Mouse (Mus musculus) hindbrain, embryonic 16.5 days (tissue): ENCODE data around the gene Vdr. TPM values are rescaled to one million over a fixed set of nuclear protein-coding genes. Genes with fewer than 3 reads are reported as not detected.
"Not testable (repeated sequence)": the region's sequence is repeated elsewhere in the genome, so short reads cannot be mapped to it uniquely, and the experiment has no call there.

ENCODE experiments used
- ATAC-seq: fragments of 200-750 bp; cut with Nextera tagmentation; 2 replicates; pipeline ENCODE4 v1.8.0; 2017; ENCODE audit warnings: moderate TSS enrichment, moderate library complexity
- H3K27ac ChIP-seq: fragments of 300-500 bp; sonication (generic); 2 replicates; pipeline ENCODE4 v1.5.1; 2014; ENCODE audit warnings: low read depth, mild to moderate bottlenecking, control low read depth, low read length, moderate library complexity
- H3K27me3 ChIP-seq: fragments of 300-500 bp; sonication (generic); replicated peaks from 2 replicates; pipeline ENCODE4 v1.6.1; 2014; ENCODE audit warnings: low read length; ENCODE audit not compliant: control insufficient read depth, insufficient read depth
- H3K36me3 ChIP-seq: fragments of 300-500 bp; sonication (generic); 2 replicates; pipeline ENCODE4 v1.6.1; 2014; ENCODE audit warnings: mild to moderate bottlenecking, low read length, moderate library complexity, mixed read lengths; ENCODE audit not compliant: control insufficient read depth, insufficient read depth
- H3K4me1 ChIP-seq: fragments of 300-500 bp; sonication (generic); 2 replicates; pipeline ENCODE4 v1.6.1; 2014; ENCODE audit warnings: low read depth, low read length; ENCODE audit not compliant: control insufficient read depth, insufficient read depth
- H3K4me2 ChIP-seq: fragments of 300-500 bp; sonication (generic); 2 replicates; pipeline ENCODE4 v1.6.1; 2014; ENCODE audit warnings: mild to moderate bottlenecking, low read length, control low read depth, moderate library complexity
- H3K4me3 ChIP-seq: fragments of 300-500 bp; sonication (generic); 2 replicates; pipeline ENCODE4 v1.5.1; 2014; ENCODE audit warnings: mild to moderate bottlenecking, low read length, control low read depth, moderate library complexity
- H3K9ac ChIP-seq: fragments of 300-500 bp; sonication (generic); 2 replicates; pipeline ENCODE4 v1.6.1; 2014; ENCODE audit warnings: low read depth, mild to moderate bottlenecking, control low read depth, low read length, moderate library complexity
- H3K9me3 ChIP-seq: fragments of 300-500 bp; sonication (generic); 2 replicates; pipeline ENCODE4 v1.6.1; 2014; ENCODE audit warnings: mild to moderate bottlenecking, low read length, moderate library complexity; ENCODE audit not compliant: control insufficient read depth
- WGBS: fragments of 180-500 bp; shearing (Covaris S2); extraction: QIAGEN DNeasy Blood & Tissue Kit; methylation state at CpG from one replicate; pipeline ENCODE4 v1.1.7; 2014; 5-methylcytosine and 5-hydroxymethylcytosine counted together
- polyA plus RNA-seq: library from polyadenylated mRNA; unstranded; fragments of >200 nt; fragmentation: Nextera tagmentation; extraction: Ambion mirVana; gene quantifications from 2 replicates; pipeline ENCODE4 v1.2.1, GENCODE M21; 2015

The Vdr gene
- polyA plus RNA-seq, 1 experiment from 2014 or later, result 0.26 TPM

- no peak overlapping the region for H3K4me2 ChIP-seq
- no peak overlapping the region for H3K4me3 ChIP-seq
- H3K36me3 ChIP-seq, result no peaks in the 10 kb centered on the region
- no peaks in the 10 kb centered on the region for H3K4me1 ChIP-seq
- WGBS, result 75% methylated on average over 9 of the region's 9 CpGs
- no peak for ATAC-seq
- no peak overlapping the region for H3K27ac ChIP-seq
- no peaks in the 10 kb centered on the region for H3K27me3 ChIP-seq
- H3K9me3 ChIP-seq, result no peaks in the 10 kb centered on the region
- no peak overlapping the region for H3K9ac ChIP-seq
Observed at GRCm38 (mm10) chr15:97880441-97880840, 30.0 kb downstream of the Vdr start.

GRCm38 (mm10) chr15:97878696-97879328, 31.6 kb downstream of the Vdr start:
- Histone ChIP-seq H3K9ac (no peak overlapping the region), H3K4me2 (no peak overlapping the region), H3K4me3 (no peak overlapping the region), H3K27ac (no peak overlapping the region), H3K9me3 (no peaks in the 10 kb centered on the region), H3K4me1 (no peaks in the 10 kb centered on the region), H3K36me3 (no peaks in the 10 kb centered on the region), H3K27me3 (no peaks in the 10 kb centered on the region)
- no peak for ATAC-seq
- WGBS, result 78% methylated on average over 7 of the region's 7 CpGs

GRCm38 (mm10) chr15:97875784-97876183, 34.6 kb downstream of the Vdr start:
- Histone ChIP-seq H3K9ac (no peak overlapping the region), H3K27me3 (no peaks in the 10 kb centered on the region), H3K9me3 (no peaks in the 10 kb centered on the region), H3K4me1 (no peaks in the 10 kb centered on the region), H3K4me3 (no peak overlapping the region), H3K36me3 (no peaks in the 10 kb centered on the region), H3K27ac (no peak overlapping the region), H3K4me2 (no peak overlapping the region)
- 95% methylated on average over 8 of the region's 8 CpGs for WGBS
- ATAC-seq, result no peak

- no peak for ATAC-seq
Observed at GRCm38 (mm10) chr15:97873717-97874116, 36.7 kb downstream of the Vdr start.

GRCm38 (mm10) chr15:97872161-97872560, 38.3 kb downstream of the Vdr start:
- 90% methylated on average over 8 of the region's 8 CpGs for WGBS
- no peaks in the 10 kb centered on the region for H3K4me1 ChIP-seq

More at GRCm38 (mm10) chr15:97873717-97874116, 36.7 kb downstream of the Vdr start:
- 85% methylated on average over 9 of the region's 9 CpGs for WGBS
- no peak overlapping the region for H3K4me3 ChIP-seq
- H3K9me3 ChIP-seq, result no peaks in the 10 kb centered on the region
- no peaks in the 10 kb centered on the region for H3K27me3 ChIP-seq
- no peak overlapping the region for H3K9ac ChIP-seq
- no peaks in the 10 kb centered on the region for H3K36me3 ChIP-seq
- H3K27ac ChIP-seq, result no peak overlapping the region
- H3K4me1 ChIP-seq, result no peaks in the 10 kb centered on the region
- no peak overlapping the region for H3K4me2 ChIP-seq

GRCm38 (mm10) chr15:97871055-97872030, 39.1 kb downstream of the Vdr start:
- no peak overlapping the region for H3K4me2 ChIP-seq
- ATAC-seq, result no peak
- H3K4me1 ChIP-seq, result no peaks in the 10 kb centered on the region
- H3K27ac ChIP-seq, result no peak overlapping the region
- WGBS, result 82% methylated on average over 19 of the region's 19 CpGs
- H3K27me3 ChIP-seq, result no peaks in the 10 kb centered on the region
- H3K36me3 ChIP-seq, result no peaks in the 10 kb centered on the region
- H3K9ac ChIP-seq, result no peak overlapping the region
- no peak overlapping the region for H3K4me3 ChIP-seq
- no peaks in the 10 kb centered on the region for H3K9me3 ChIP-seq

More at GRCm38 (mm10) chr15:97872161-97872560, 38.3 kb downstream of the Vdr start:
- H3K4me2 ChIP-seq, result no peak overlapping the region
- no peak overlapping the region for H3K9ac ChIP-seq
- no peak for ATAC-seq
- no peaks in the 10 kb centered on the region for H3K36me3 ChIP-seq
- H3K27ac ChIP-seq, result no peak overlapping the region
- no peak overlapping the region for H3K4me3 ChIP-seq
- no peaks in the 10 kb centered on the region for H3K27me3 ChIP-seq
- no peaks in the 10 kb centered on the region for H3K9me3 ChIP-seq

- H3K27ac ChIP-seq, H3K4me3 ChIP-seq, H3K4me1 ChIP-seq, H3K9ac ChIP-seq, H3K9me3 ChIP-seq, H3K4me2 ChIP-seq, H3K27me3 ChIP-seq, H3K36me3 ChIP-seq, ATAC-seq: not testable (repeated sequence)
- 87% methylated on average over 4 of the region's 4 CpGs for WGBS
Observed at GRCm38 (mm10) chr15:97870116-97870515, 40.3 kb downstream of the Vdr start.

GRCm38 (mm10) chr15:97868985-97869384, 41.4 kb downstream of the Vdr start:
- H3K36me3 ChIP-seq, result no peaks in the 10 kb centered on the region
- H3K9me3 ChIP-seq, result peaks cover 3% of the 10 kb centered on the region; the same call in 1 of the 2 replicates
- H3K4me2 ChIP-seq, result no peak overlapping the region
- no peaks in the 10 kb centered on the region for H3K4me1 ChIP-seq
- no peak overlapping the region for H3K9ac ChIP-seq
- no peak for ATAC-seq
- WGBS, result 90% methylated on average over 6 of the region's 6 CpGs
- H3K27me3 ChIP-seq, result no peaks in the 10 kb centered on the region
- H3K4me3 ChIP-seq, result no peak overlapping the region
- no peak overlapping the region for H3K27ac ChIP-seq

- ATAC-seq, result no peak
- Histone ChIP-seq H3K4me2 (no peak overlapping the region), H3K4me3 (no peak overlapping the region), H3K36me3 (no peaks in the 10 kb centered on the region), H3K9ac (no peak overlapping the region), H3K4me1 (no peaks in the 10 kb centered on the region), H3K27me3 (0 out of 2 replicates have a peak, but pooled peaks cover 2% of the 10 kb centered on the region), H3K9me3 (peaks cover 3% of the 10 kb centered on the region; the same call in 1 of the 2 replicates), H3K27ac (no peak overlapping the region)
- WGBS, result 96% methylated on average over 2 of the region's 2 CpGs
Observed at GRCm38 (mm10) chr15:97865988-97866387, 44.4 kb downstream of the Vdr start.
